Mouse (Mus musculus) ES-E14 (cell line): Measurements from ENCODE around the gene Hdhd5. TPM values are rescaled to one million over a fixed set of nuclear protein-coding genes. Genes with fewer than 3 reads are reported as not detected.
A peak's percentile ranks its signal among the peaks of the same experiment; 100 is the strongest.

Experiments
- DNase-seq: peaks from one replicate; pipeline ENCODE4 v3.0.0-alpha.2; 2013; ENCODE audit warnings: low read depth, low spot score
- H3K27ac ChIP-seq: 2 replicates; pipeline ENCODE4 v1.5.1; 2012; ENCODE audit warnings: low read depth, mild to moderate bottlenecking, low read length, moderate library complexity, mixed read lengths; ENCODE audit not compliant: poor library complexity, insufficient read depth, severe bottlenecking
- H3K36me3 ChIP-seq: 2 replicates; pipeline ENCODE4 v1.6.1; 2012; ENCODE audit warnings: mild to moderate bottlenecking, low read length, moderate library complexity, mixed read lengths; ENCODE audit not compliant: control insufficient read depth, poor library complexity, insufficient read depth, severe bottlenecking
- H3K4me1 ChIP-seq, 2 experiments: fragments of 150-350 bp in 1 of 2; sonication (generic) in 1 of 2; 2 replicates each; pipeline ENCODE4 v1.6.1; 2012; ENCODE audit warnings: low read length in 2 of 2, mild to moderate bottlenecking in 1 of 2, mixed read lengths in 1 of 2; ENCODE audit not compliant: control insufficient read depth in 2 of 2, insufficient read depth in 2 of 2, poor library complexity in 1 of 2
- H3K4me3 ChIP-seq, 2 experiments: fragments of 150-350 bp in 1 of 2; sonication (generic) in 1 of 2; 2 replicates each; pipeline ENCODE4 v1.5.1; 2012; ENCODE audit warnings: low read length in 2 of 2, low read depth in 1 of 2, mild to moderate bottlenecking in 1 of 2, mixed read lengths in 1 of 2; ENCODE audit not compliant: insufficient read depth in 1 of 2, poor library complexity in 1 of 2, severe bottlenecking in 1 of 2
- H3K9ac ChIP-seq: 2 replicates; pipeline ENCODE4 v1.6.1; 2012; ENCODE audit warnings: low read depth, mild to moderate bottlenecking, low read length, mixed read lengths; ENCODE audit not compliant: poor library complexity, insufficient read depth, severe bottlenecking
- H3K9me3 ChIP-seq: fragments of 150-350 bp; sonication (generic); 2 replicates; pipeline ENCODE4 v1.6.1; 2012; ENCODE audit warnings: low read depth, mild to moderate bottlenecking, low read length; ENCODE audit not compliant: control insufficient read depth, insufficient read depth
- CHD2 ChIP-seq: IDR thresholded peaks from 2 replicates; pipeline ENCODE4 v1.6.1; 2014; ENCODE audit warnings: mild to moderate bottlenecking, low read depth, low read length, inconsistent platforms
- HCFC1 ChIP-seq: IDR thresholded peaks from 2 replicates; pipeline ENCODE4 v1.6.1; 2012; ENCODE audit warnings: low read length, inconsistent platforms, borderline replicate concordance; ENCODE audit not compliant: insufficient read depth
- MAFK ChIP-seq: IDR thresholded peaks from 2 replicates; pipeline ENCODE4 v1.6.1; 2014; ENCODE audit warnings: mild to moderate bottlenecking, low read depth, low read length, inconsistent platforms; ENCODE audit not compliant: insufficient read depth
- ZC3H11A ChIP-seq: IDR thresholded peaks from 2 replicates; pipeline ENCODE4 v1.6.1; 2012; ENCODE audit warnings: low read depth, mild to moderate bottlenecking, inconsistent platforms, low read length, borderline replicate concordance
- ZNF384 ChIP-seq: IDR thresholded peaks from 2 replicates; pipeline ENCODE4 v1.6.1; 2012; ENCODE audit warnings: low read depth, low read length, inconsistent platforms
- in situ Hi-C, 2 experiments: fragments of 600-800 bp; cut with MboI; formaldehyde crosslinking; loops; one replicate each; pipeline ENCODE4 v1.15.1; 2025; ENCODE audit warnings: low sequenced_read_pairs in 2 of 2, inconsistent platforms in 1 of 2; ENCODE audit not compliant: unreplicated experiment in 2 of 2
- total RNA-seq: library from RNA; depleted of rRNA; stranded (reverse); fragments of 300-350 nt; gene quantifications from 2 replicates; pipeline ENCODE4 v1.2.3, GENCODE M21; 2012

The Hdhd5 gene
- total RNA-seq, 1 experiment, result 27.4 TPM

DNA sequence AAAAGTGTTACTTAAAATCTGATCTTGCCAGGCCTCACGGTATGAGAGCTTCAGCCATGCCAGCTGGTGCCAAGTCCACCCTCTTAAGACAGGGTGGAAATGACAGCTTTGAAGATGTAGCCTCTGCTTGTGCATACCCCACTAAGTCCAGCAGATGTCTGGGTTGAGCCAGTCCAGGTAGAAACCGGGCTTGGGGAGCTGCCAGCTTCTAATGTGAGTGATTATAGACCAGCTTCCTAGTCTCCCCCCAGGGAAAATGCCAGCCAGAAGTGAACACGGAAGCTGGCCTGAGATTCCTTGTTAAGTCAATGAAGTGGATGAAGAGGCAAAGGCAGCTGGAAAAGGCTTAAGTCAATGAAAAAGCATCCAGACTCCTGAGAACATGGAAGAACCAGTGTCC is 34.6 kb downstream of the Hdhd5 start:
- no peak for TF ChIP-seq HCFC1
- TF ChIP-seq CHD2, result no peak
- TF ChIP-seq ZNF384, result no peak
- TF ChIP-seq ZC3H11A, result no peak
- no peak for TF ChIP-seq MAFK
- Histone ChIP-seq H3K4me3 (no peak overlapping the region), H3K9ac (no peak overlapping the region), H3K9me3 (no peaks in the 10 kb centered on the region), H3K36me3 (no peaks in the 10 kb centered on the region), H3K27ac (no peak overlapping the region), H3K4me1 (peaks cover 0 to 9% of the 10 kb centered on the region in 2 experiments; a peak in 2 of 4 replicates)
- DNase-seq, result no peak
- in situ Hi-C loops, result no loop called here

- in situ Hi-C loops, result no loop called here
- DNase-seq, result peak; percentile 40
- no peaks in the 10 kb centered on the region for H3K36me3 ChIP-seq
- peaks cover 0 to 9% of the 10 kb centered on the region in 2 experiments; a peak in 2 of 4 replicates for H3K4me1 ChIP-seq
- H3K9me3 ChIP-seq, result no peaks in the 10 kb centered on the region
- H3K4me3 ChIP-seq, result peak within 1 kb of the TSS; percentile 76 to 79
- H3K27ac ChIP-seq, result no peak within 1 kb of the TSS
- H3K9ac ChIP-seq, result peak within 1 kb of the TSS; percentile 65
- TF ChIP-seq ZC3H11A (no peak), MAFK (no peak), CHD2 (no peak), HCFC1 (no peak), ZNF384 (no peak)
Measured at GRCm38 (mm10) chr6:120493374-120494181, 37.5 kb downstream of the Hdhd5 start, which contains the start of gene Tmem121b. Tmem121b (minus strand) TSS chr6:120493807.

- no peak for TF ChIP-seq HCFC1
- no peak for TF ChIP-seq ZNF384
- no peak for TF ChIP-seq MAFK
- no peak for TF ChIP-seq CHD2
- TF ChIP-seq ZC3H11A, result no peak
- H3K27ac ChIP-seq, result no peak overlapping the region
- DNase-seq, result no peak
Measured at GRCm38 (mm10) chr6:120492499-120493373, 38.4 kb downstream of the Hdhd5 start.

GRCm38 (mm10) chr6:120491862-120492498 is 39.1 kb downstream of the Hdhd5 start:
- Histone ChIP-seq H3K9ac (no peak overlapping the region; the same call in 1 of the 2 replicates), H3K4me1 (peaks cover 0 to 9% of the 10 kb centered on the region in 2 experiments; a peak in 2 of 4 replicates), H3K4me3 (peak overlapping the region; percentile 76 to 79), H3K27ac (no peak overlapping the region), H3K9me3 (no peaks in the 10 kb centered on the region), H3K36me3 (no peaks in the 10 kb centered on the region)
- no peak for DNase-seq
- in situ Hi-C loops, result no loop called here
- TF ChIP-seq HCFC1 (no peak), MAFK (no peak), ZC3H11A (no peak), ZNF384 (no peak), CHD2 (no peak)

More at GRCm38 (mm10) chr6:120492499-120493373, 38.4 kb downstream of the Hdhd5 start:
- Histone ChIP-seq H3K9ac (no peak overlapping the region), H3K36me3 (no peaks in the 10 kb centered on the region), H3K9me3 (no peaks in the 10 kb centered on the region), H3K4me1 (peaks cover 0 to 9% of the 10 kb centered on the region in 2 experiments; a peak in 2 of 4 replicates), H3K4me3 (peak overlapping the region; percentile 76 to 79)
- in situ Hi-C loops, result no loop called here
